Mouse (Mus musculus) G1E (cell line): ENCODE data around the gene Vsir.

Experiments used
- CTCF ChIP-seq: IDR thresholded peaks from 2 replicates; pipeline ENCODE4 v1.5.1; 2012; ENCODE audit warnings: low read depth, low read length, inconsistent platforms, mixed read lengths
- GATA2 ChIP-seq: IDR thresholded peaks from 2 replicates; pipeline ENCODE4 v1.6.1; 2012; ENCODE audit warnings: low read depth, low read length, inconsistent platforms, borderline replicate concordance
- POLR2AphosphoS5 ChIP-seq: IDR thresholded peaks from 2 replicates; pipeline ENCODE4 v1.6.1; 2012; ENCODE audit warnings: low read depth, low read length, inconsistent platforms; ENCODE audit not compliant: insufficient replicate concordance

DNA sequence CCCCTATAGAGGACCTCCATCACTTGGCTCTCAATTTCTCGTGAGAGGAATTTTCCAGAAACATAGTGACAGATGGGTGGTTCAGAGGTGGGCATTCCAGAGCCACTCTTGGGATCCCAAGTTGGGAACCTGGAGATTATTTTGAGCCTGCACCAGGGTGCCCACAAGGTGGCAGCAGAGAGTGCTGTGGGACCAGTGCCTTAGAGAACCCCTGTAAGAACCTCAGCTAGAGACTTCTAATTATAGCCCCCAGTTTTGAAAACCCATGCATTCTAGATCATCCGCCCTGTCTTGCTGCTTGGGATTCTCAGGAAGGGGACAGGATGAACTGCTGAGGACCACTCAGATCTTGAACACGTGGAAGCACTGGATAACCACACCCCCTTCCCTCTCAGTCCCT, 71.5 kb downstream of the Vsir start:
- TF ChIP-seq POLR2AphosphoS5 (no peak), CTCF (no peak), GATA2 (no peak)
